Comparison of ENCODE assay signal across 10 mouse cellular contexts in genomic region chr13:48849155-48849554, GRCm38 (mm10). TPM values are rescaled to one million over a fixed set of nuclear protein-coding genes. Genes with fewer than 3 reads are reported as not detected.
A peak's percentile ranks its signal among the peaks of the same experiment; 100 is the strongest.
DNase-seq lines count a peak whose midpoint lies in the region; ATAC-seq and TF ChIP-seq lines count a peak whose summit lies in the region.
"Had no signal": no experiment of that assay in that cellular context is flagged by ENCODE, and none has a peak within 500 bp of the region (broad histone marks: within the 10 kb centered on the region; RNA-seq: fewer than 3 reads in every experiment).

No protein-coding gene starts in this region.

- no peak for DNase-seq in forebrain, embryonic 10.5 days (ENCODE audit: extremely low spot score, low spot score)
- no peak for DNase-seq in midbrain, embryonic 11.5 days (ENCODE audit: low spot score, missing footprints)
- peak; percentile 71 for DNase-seq in midbrain, postnatal 0 days (ENCODE audit: low spot score)
- no peak for DNase-seq in spleen, postnatal 14 days (ENCODE audit: low spot score in 2 of 2)
- no peak for DNase-seq in yolk sac, embryonic 10.5 days (ENCODE audit: low spot score)

- WGBS in forebrain, embryonic 13.5 days, result 25% methylated on average over 3 of the region's 3 CpGs
- 66% methylated on average over 3 of the region's 3 CpGs for WGBS in forebrain, embryonic 10.5 days
- WGBS in midbrain, embryonic 13.5 days, result 45% methylated on average over 3 of the region's 3 CpGs
- WGBS in midbrain, embryonic 11.5 days, result 55% methylated on average over 3 of the region's 3 CpGs
- 21% methylated on average over 3 of the region's 3 CpGs for WGBS in heart, embryonic 16.5 days
- 36% methylated on average over 3 of the region's 3 CpGs for WGBS in midbrain, postnatal 0 days

- no peak overlapping the region for H3K4me3 ChIP-seq in forebrain, embryonic 13.5 days
- no peak overlapping the region for H3K4me3 ChIP-seq in forebrain, embryonic 10.5 days
- H3K4me3 ChIP-seq in midbrain, embryonic 13.5 days (replicated peaks), result no peak overlapping the region
- no peak overlapping the region for H3K4me3 ChIP-seq in midbrain, embryonic 11.5 days (ENCODE audit: low read depth, low read length)
- no peak overlapping the region for H3K4me3 ChIP-seq in heart, embryonic 16.5 days (ENCODE audit: low read length)
- no peak overlapping the region for H3K4me3 ChIP-seq in midbrain, postnatal 0 days (ENCODE audit: low read depth, low read length)
- H3K4me3 ChIP-seq: limb, embryonic 15.5 days had no signal

- H3K9me3 ChIP-seq in forebrain, embryonic 13.5 days (replicated peaks), result no peaks in the 10 kb centered on the region
- no peaks in the 10 kb centered on the region for H3K9me3 ChIP-seq in forebrain, embryonic 10.5 days
- H3K9me3 ChIP-seq in midbrain, embryonic 13.5 days, result no peaks in the 10 kb centered on the region
- no peaks in the 10 kb centered on the region for H3K9me3 ChIP-seq in midbrain, embryonic 11.5 days (ENCODE audit: control insufficient read depth, low read length)
- no peaks in the 10 kb centered on the region for H3K9me3 ChIP-seq in heart, embryonic 16.5 days (replicated peaks; ENCODE audit: control insufficient read depth, low read length)
- no peaks in the 10 kb centered on the region for H3K9me3 ChIP-seq in midbrain, postnatal 0 days (ENCODE audit: low read length)
- H3K9me3 ChIP-seq: limb, embryonic 15.5 days had no signal

- peaks cover 40% of the 10 kb centered on the region for H3K4me1 ChIP-seq in forebrain, embryonic 13.5 days
- peaks cover 48% of the 10 kb centered on the region for H3K4me1 ChIP-seq in forebrain, embryonic 10.5 days
- H3K4me1 ChIP-seq in midbrain, embryonic 13.5 days (replicated peaks), result peaks cover 53% of the 10 kb centered on the region
- H3K4me1 ChIP-seq in midbrain, embryonic 11.5 days (ENCODE audit: control insufficient read depth, insufficient read depth, low read length), result peaks cover 18% of the 10 kb centered on the region
- peaks cover 30% of the 10 kb centered on the region for H3K4me1 ChIP-seq in heart, embryonic 16.5 days (ENCODE audit: control insufficient read depth, insufficient read depth, low read length)
- H3K4me1 ChIP-seq in midbrain, postnatal 0 days (ENCODE audit: insufficient read depth, low read length), result peaks cover 13% of the 10 kb centered on the region

- peaks cover 4% of the 10 kb centered on the region; the same call in 1 of the 2 replicates for H3K36me3 ChIP-seq in forebrain, embryonic 13.5 days (ENCODE audit: poor library complexity, severe bottlenecking)
- H3K36me3 ChIP-seq in forebrain, embryonic 10.5 days (replicated peaks), result peaks cover 8% of the 10 kb centered on the region
- peaks cover 5% of the 10 kb centered on the region; the same call in 1 of the 2 replicates for H3K36me3 ChIP-seq in midbrain, embryonic 13.5 days
- H3K36me3 ChIP-seq in midbrain, embryonic 11.5 days (ENCODE audit: control insufficient read depth, insufficient read depth, low read length), result no peaks in the 10 kb centered on the region
- H3K36me3 ChIP-seq in heart, embryonic 16.5 days (ENCODE audit: control insufficient read depth, insufficient read depth), result no peaks in the 10 kb centered on the region
- H3K36me3 ChIP-seq in midbrain, postnatal 0 days (ENCODE audit: insufficient read depth, low read length), result no peaks in the 10 kb centered on the region
- H3K36me3 ChIP-seq: limb, embryonic 15.5 days had no signal

- no peaks in the 10 kb centered on the region for H3K27me3 ChIP-seq in forebrain, embryonic 13.5 days
- H3K27me3 ChIP-seq in forebrain, embryonic 10.5 days (ENCODE audit: poor library complexity, severe bottlenecking), result no peaks in the 10 kb centered on the region
- H3K27me3 ChIP-seq in midbrain, embryonic 13.5 days, result no peaks in the 10 kb centered on the region
- H3K27me3 ChIP-seq in midbrain, embryonic 11.5 days (ENCODE audit: control insufficient read depth, insufficient read depth, low read length), result no peaks in the 10 kb centered on the region
- no peaks in the 10 kb centered on the region for H3K27me3 ChIP-seq in heart, embryonic 16.5 days (ENCODE audit: control insufficient read depth, insufficient read depth, low read length)
- H3K27me3 ChIP-seq in midbrain, postnatal 0 days (ENCODE audit: insufficient read depth, low read length), result no peaks in the 10 kb centered on the region
- H3K27me3 ChIP-seq: CH12.LX; limb, embryonic 15.5 days had no signal

- no peak for ATAC-seq in forebrain, embryonic 13.5 days
- ATAC-seq in midbrain, embryonic 13.5 days, result no peak
- no peak for ATAC-seq in midbrain, embryonic 11.5 days (ENCODE audit: low FRiP score)
- ATAC-seq in heart, embryonic 16.5 days (replicated peaks; ENCODE audit: extremely low read depth, insufficient read depth, low FRiP score), result peak; percentile 42; the same call in 1 of the 2 replicates
- ATAC-seq in midbrain, postnatal 0 days (ENCODE audit: low FRiP score), result no peak

- H3K4me2 ChIP-seq in forebrain, embryonic 13.5 days, result no peak overlapping the region
- H3K4me2 ChIP-seq in midbrain, embryonic 13.5 days (replicated peaks), result no peak overlapping the region
- no peak overlapping the region for H3K4me2 ChIP-seq in midbrain, embryonic 11.5 days
- H3K4me2 ChIP-seq in heart, embryonic 16.5 days (ENCODE audit: low read depth, low read length), result no peak overlapping the region
- H3K4me2 ChIP-seq in midbrain, postnatal 0 days (ENCODE audit: low read depth, low read length, poor library complexity, severe bottlenecking), result no peak overlapping the region
- H3K4me2 ChIP-seq: limb, embryonic 15.5 days had no signal

- TF ChIP-seq CTCF in midbrain, postnatal 0 days (IDR thresholded peaks at IDR 0.05), result no peak

- peak overlapping the region; percentile 35 for H3K27ac ChIP-seq in forebrain, embryonic 13.5 days
- no peak overlapping the region for H3K27ac ChIP-seq in forebrain, embryonic 10.5 days
- peak overlapping the region; percentile 44; the same call in 1 of the 2 replicates for H3K27ac ChIP-seq in midbrain, embryonic 13.5 days
- H3K27ac ChIP-seq in midbrain, embryonic 11.5 days (ENCODE audit: low read depth, low read length), result no peak overlapping the region
- peak overlapping the region; percentile 46 for H3K27ac ChIP-seq in heart, embryonic 16.5 days (ENCODE audit: low read length)
- H3K27ac ChIP-seq in midbrain, postnatal 0 days (ENCODE audit: low read depth, low read length), result no peak overlapping the region
- H3K27ac ChIP-seq: limb, embryonic 15.5 days had no signal

- peak overlapping the region; percentile 34; the same call in 1 of the 2 replicates for H3K9ac ChIP-seq in forebrain, embryonic 13.5 days
- peak overlapping the region; percentile 32; the same call in 1 of the 2 replicates for H3K9ac ChIP-seq in midbrain, embryonic 13.5 days (replicated peaks)
- no peak overlapping the region for H3K9ac ChIP-seq in midbrain, embryonic 11.5 days (ENCODE audit: low read length)
- H3K9ac ChIP-seq in heart, embryonic 16.5 days (ENCODE audit: low read length), result no peak overlapping the region
- H3K9ac ChIP-seq in midbrain, postnatal 0 days (replicated peaks; ENCODE audit: low read length, poor library complexity, severe bottlenecking), result no peak overlapping the region
- H3K9ac ChIP-seq: limb, embryonic 15.5 days had no signal

RNA-seq across cellular contexts. Expression of gene Phf2, which starts 21.8 kb away (rescaled TPM):
- polyA plus RNA-seq in forebrain, embryonic 13.5 days (2015; fragmentation: Nextera tagmentation; extraction: Ambion mirVana), result 10.6 and 10.9 TPM in 2 replicates
- polyA plus RNA-seq in forebrain, embryonic 10.5 days (2016; fragmentation: Nextera tagmentation; extraction: Ambion mirVana), result 7.7 TPM in 2 replicates
- polyA plus RNA-seq in midbrain, embryonic 13.5 days (2015; fragmentation: Nextera tagmentation; extraction: Ambion mirVana), result 10.6 and 12.0 TPM in 2 replicates
- polyA plus RNA-seq in midbrain, embryonic 11.5 days (2014; fragmentation: Nextera tagmentation; extraction: Ambion mirVana), result 9.8 and 10.7 TPM in 2 replicates
- 4.4 TPM in 2 replicates for polyA plus RNA-seq in heart, embryonic 16.5 days (2015; fragmentation: Nextera tagmentation; extraction: Ambion mirVana)
- total RNA-seq in midbrain, postnatal 0 days (2014; rRNA removed), result 26.0 and 26.4 TPM in 2 replicates
- 4.5 and 5.1 TPM in 2 replicates for polyA plus RNA-seq in midbrain, postnatal 0 days (2015; fragmentation: Nextera tagmentation; extraction: Ambion mirVana)

Comparison
In these comparisons a context has a peak if more than half of its experiments do, and no peak if none do; other contexts are left out.
1. H3K27ac ChIP-seq: peak in forebrain, embryonic 13.5 days (single experiment), midbrain, embryonic 13.5 days (single experiment) and heart, embryonic 16.5 days (single experiment); none in forebrain, embryonic 10.5 days (single experiment), midbrain, embryonic 11.5 days (single experiment) and midbrain, postnatal 0 days (single experiment).
2. H3K9ac ChIP-seq: peak in forebrain, embryonic 13.5 days (single experiment) and midbrain, embryonic 13.5 days (single experiment); none in midbrain, embryonic 11.5 days (single experiment), heart, embryonic 16.5 days (single experiment) and midbrain, postnatal 0 days (single experiment).